Mouse (Mus musculus): ENCODE results near the gene Rasgrp4. TPM values are rescaled to one million over a fixed set of nuclear protein-coding genes. Genes with fewer than 3 reads are reported as not detected.

Gene Rasgrp4
- total RNA-seq, 2 experiments from 2014 or later = 2.4 TPM

DNA sequence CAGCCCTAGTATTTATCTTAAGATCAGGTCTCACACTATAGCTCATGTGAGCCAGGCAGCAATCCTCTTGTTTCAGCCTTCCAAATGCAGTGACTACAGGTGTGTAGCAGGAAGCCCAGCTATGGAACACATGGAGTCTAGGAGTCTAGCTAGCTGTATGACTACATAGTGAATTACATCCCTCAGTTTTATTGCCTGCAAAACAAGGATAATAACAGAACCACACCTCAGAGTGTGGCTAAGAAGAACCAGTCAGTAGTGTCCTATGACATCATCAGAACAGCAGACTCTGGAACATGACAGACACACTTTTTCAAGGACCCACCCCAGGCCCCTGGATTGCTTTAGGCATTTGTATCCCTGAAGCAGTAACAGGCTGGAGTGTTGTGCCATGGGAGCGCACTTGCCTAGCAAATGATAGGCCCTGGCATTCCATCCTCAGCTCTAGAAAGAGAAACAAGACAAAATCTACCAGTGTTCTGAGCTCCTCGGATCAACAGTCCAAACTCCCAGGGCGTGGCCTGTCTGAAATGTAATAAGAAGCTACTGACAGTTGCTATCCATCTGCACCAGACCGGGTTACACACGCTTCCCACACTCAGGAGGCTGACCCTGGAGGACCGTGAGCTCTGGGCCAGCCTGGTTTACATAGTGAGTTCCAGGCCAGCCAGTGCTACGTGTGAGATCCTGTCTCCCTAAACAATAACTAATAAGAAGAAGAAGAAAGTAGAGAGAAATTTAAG lies 12.1 kb downstream of the Rasgrp4 start:
- no peak for DNase-seq (ENCODE audit: low spot score in 2 of 2)

DNA sequence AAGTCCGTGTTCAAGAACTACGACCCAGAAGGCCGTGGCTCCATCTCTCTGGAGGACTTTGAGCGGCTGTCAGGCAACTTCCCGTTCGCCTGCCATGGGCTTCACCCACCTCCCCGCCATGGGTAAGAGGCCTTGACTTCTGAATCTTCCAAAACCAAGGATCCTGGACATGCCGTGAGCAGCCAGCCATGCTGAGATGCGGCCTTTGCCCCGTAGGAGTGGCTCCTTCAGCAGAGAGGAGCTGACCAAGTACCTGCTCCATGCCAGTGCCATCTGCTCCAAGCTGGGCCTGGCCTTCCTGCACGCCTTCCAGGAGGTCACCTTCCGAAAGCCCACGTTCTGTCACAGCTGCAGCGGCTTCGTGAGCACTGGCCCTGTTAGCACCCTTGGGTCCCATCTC lies 14.1 kb downstream of the Rasgrp4 start:
- no peak for DNase-seq (ENCODE audit: low spot score in 2 of 2)

DNA sequence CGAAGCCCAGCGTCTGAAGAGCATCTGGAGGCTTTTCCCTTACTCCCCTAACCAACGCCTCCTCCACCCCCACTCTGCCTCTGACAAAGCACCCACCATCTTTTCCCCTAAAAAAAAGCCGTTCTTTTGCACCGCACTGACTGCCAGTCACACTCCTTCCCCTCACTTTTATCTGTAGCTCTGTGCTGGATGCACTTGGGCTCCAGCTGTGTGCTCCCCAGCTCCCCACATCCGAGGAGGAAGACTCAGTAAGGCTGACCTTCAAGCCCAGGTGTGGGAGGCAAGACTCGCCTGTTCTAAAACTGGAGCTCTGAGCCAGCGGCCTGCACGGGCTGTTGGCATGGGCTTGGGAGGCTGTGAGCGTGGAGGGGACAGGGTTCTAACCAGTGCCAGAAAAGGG lies 16.8 kb downstream of the Rasgrp4 start:
- no peak for DNase-seq (ENCODE audit: low spot score in 2 of 2)

DNA sequence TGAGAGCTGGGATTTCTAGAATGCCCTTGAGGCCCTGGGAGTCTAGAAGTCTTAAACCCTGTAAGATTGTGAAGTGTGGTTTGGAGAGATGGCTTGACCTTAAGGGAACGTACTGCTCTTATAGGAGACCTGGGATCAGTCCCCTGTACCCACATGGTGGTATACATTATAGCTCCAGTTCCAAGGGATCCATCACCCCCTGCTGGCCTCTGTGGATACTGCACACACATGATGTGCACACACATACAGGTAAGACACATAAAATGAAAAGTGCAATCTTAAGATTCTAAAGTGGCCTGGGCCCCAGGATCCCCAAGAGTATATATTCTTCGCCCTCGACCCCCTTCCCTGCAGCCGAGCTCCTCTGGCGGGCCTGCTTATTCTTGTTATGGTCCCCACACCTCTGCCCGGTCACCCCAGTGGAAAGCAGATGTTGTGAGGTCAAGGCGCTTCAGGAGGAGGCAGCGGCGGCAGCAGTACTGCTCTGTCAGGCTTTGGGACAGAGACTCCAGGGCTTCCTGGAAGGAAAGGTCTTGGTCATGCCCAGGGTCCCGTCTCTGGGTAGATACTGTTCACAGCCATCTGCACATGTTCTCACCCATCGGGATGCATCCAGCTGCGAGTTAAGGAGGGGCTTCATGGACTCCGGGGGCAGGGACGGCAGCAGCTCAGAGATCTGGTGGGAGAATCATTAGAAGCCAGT lies 19.5 kb downstream of the Rasgrp4 start:
- no peak for DNase-seq (ENCODE audit: low spot score in 2 of 2)

DNA sequence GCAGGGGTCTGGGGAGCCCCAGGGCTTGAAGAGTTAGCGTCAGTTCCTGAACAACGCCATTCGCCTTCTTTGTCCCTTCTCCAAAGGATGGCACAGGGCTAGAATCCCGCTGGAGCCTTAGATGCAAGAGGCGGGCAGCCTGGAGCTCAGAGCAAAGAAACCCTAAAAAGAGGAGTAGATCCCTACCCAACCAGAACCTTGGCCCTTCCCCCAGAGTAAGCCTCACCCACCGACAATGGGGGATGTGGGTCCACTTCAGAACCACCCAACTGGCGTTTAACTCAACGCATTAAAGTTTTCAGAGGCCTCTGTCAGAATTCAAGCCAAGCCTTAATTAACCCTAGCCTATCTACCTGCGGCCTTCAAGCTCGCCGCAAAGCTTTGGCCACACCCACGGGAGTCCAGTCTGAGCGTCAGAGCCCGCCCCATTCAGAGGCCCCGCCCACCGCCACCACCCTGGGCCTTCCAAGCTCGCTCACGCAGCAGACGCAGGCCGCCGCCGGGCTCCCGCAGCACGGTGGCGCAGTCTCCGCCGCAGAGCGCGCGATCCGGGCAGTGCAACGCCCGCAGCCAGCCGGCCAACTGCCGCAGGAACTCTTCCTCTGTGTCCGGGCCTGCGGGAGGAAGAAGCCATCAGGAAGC lies 20.7 kb downstream of the Rasgrp4 start:
- DNase-seq (ENCODE audit: low spot score in 2 of 2) = peak; percentile 70 to 75

DNA sequence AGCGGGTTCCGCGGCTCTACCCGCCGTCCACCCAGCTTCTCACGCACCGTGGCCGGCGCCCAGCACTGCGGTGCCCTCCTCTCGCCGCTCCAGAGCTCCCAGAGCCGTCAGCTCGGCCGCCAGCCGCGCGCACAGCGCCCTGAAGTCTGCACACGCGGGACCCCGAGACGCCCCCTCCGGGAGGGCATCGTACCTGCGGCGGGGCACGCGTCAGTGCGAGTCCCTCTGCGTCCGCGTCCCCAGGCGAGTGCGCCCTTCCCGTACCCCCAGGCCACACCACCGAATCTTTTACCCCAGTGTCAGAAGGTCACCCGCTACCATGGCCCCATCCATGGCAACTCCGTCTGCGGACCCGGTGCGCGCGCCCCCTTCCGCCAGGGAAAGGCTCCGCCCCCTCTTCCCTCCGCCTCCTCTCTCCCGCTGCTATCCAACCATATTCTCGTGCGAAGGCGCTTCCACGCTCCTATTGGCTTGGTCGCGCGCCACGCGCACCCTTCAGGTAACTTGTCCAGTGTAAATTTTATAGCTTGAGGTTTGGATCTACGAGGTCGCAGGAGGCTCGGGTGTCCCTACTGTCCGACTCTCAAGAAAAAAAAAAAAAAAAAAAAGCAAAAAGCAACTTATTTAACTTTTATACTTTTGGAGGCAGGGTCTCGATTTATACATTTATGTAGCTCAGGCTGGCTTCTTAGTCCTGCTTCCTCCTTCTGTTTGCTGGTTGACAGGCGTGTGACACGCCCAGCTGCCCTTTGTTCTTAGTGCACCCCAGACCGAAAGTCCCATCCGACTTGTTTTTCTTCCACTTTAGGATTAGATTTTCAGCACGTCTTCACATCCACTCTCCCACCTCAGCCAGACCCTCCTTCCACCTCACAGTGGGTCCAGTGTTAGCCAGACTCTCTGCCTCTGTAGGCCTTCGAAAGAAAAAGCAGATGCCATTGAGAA lies 21.5 kb downstream of the Rasgrp4 start, which contains the start of gene Fam98c:
Gene Fam98c (minus strand): TSS at position 397 of the 945 bp plus-strand sequence.
- DNase-seq (ENCODE audit: low spot score in 2 of 2) = peak; percentile 48 to 65

DNA sequence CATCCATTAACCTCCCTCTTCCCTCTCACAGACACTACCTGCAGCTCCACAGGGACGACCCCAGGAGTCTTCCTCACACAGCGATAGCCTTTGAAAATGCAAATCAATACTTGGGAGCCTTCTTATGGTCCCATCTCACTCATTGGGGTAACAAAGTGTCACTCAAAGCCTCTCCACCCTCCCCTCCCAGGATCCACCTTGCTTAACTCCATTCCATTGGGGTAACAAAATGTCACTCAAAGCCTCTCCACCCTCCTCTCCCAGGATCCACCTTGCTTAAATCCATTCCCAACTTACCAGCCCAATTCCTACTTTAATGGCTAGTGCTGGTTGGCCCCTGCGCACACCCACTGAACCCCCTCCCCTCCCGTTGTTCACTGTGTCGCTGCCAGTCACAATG lies 23.6 kb downstream of the Rasgrp4 start:
- no peak for DNase-seq (ENCODE audit: low spot score in 2 of 2)

DNA sequence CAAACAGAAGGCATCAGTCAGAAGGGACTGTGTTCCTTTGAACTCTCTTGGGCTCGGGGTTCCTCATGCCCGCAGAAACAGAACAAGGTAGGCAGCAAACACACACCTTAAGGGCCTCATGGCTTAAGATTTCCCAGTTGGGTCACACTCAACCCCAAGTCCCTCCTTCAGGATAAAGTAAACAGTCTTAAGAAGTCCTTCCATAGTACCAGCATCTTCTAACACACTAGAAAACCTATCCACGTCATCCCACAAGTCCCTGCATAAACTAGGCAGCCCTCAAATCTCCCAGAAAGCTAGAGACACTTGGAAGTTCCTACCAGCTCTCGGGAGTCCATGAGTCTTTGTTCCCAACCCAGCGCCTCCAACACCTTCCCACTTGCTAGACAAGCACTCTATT lies 27.6 kb downstream of the Rasgrp4 start:
- no peak for DNase-seq (ENCODE audit: low spot score in 2 of 2)

DNA sequence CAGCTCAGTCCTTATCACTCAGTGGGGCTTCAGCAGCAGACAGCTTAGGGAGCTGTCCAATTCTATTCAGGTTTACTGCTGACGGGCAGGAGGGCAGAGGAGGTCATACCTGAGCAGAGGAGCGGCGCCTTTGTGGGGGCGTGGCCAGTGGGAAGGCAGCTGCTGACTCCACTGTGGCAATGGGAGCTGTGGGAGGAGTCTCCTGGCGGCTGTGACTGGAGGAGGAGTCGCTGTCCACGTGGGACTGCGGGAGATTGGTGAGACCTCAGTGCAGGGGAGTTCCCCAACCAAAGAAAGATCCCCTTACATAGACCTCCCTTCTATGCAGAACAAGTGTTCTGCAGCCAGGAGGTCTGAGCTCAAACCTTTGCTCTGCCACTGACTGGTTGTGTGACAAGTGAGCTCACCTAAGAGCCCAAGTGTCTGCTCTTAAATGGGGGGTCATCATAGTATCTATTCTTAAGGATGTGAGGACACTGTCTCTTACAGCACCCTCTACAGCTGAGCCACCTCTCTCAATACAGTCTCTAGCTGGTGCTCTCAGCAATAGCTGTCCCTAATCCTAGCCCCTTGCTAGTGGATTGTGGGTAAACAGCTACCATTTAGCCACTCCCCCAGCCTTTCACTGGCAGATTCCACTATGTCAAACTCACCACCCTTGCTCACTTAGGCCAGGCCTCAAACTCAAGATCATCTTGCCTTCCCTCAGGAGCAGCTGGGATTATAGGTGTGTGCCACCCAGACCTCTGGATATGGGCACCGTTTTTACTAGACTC lies 28.3 kb downstream of the Rasgrp4 start:
- DNase-seq (ENCODE audit: low spot score in 2 of 2) = no peak

DNA sequence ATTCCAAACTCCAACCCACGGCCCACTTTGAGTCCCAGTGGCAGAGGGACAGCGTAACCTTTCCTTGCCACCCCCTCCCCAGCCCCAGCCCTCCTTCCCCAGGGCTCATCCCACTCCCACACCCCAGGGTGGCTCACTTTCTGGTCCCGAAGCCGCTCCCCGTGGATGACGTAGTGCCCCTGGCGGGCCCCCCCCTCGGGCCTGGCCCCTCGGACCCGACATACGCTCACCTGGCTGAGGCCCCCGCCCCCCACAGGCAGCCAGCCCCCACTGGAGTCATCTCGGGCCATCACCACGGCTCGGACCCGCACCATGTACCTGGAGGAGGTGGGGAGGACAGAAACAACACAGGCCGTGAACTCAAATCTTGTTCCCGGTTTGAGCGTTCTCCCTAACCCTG lies 33.0 kb downstream of the Rasgrp4 start:
- no peak for DNase-seq (ENCODE audit: low spot score in 2 of 2)

DNA sequence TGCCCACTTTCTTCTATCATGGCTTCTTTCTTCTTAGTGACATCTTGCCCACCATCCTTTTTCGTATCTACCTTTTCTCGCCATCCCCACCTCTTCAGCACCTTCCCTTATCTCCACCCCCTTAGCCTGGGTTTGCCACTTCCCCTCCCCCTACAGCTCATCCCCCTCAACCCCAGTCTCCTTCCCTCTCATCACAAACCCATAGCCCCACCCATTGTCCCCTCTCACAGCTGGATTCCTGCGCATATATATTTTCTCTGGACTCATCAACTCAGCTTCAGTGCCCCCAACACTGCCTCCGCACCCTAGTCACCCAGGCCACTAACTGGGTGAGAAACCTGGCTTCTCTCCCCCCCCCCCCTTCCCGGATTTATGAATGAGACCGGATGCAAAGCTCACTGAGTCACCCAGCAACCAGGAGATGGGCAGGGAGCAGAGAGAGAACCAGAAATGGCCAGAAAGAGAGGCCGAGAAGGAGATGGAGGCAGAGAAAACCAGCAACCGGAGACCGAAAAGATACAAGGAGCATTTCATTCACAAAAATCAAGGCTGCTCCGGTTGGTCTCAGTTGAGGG lies 33.6 kb downstream of the Rasgrp4 start:
- no peak for DNase-seq (ENCODE audit: low spot score in 2 of 2)

DNA sequence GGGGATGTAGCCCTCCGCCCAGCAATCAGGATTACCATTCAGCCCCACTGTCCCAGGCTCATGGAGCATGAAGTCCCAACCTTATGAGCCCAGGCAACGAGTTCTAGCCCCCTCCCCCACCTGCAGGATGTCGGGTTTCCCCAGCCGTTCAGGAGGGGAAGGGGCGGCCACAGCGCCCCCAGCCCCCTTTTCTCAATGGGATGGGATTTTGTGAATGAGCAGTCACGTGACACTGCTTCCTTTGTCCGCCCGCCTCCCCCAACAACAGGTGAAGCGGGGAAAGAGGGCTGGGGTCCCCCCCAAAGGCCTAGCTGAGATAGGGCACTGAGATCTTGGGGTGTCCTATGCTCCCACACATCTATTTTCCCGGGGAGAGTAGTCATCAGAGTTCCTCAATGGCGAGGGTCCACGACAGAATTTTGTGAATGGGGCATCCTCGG lies 34.2 kb downstream of the Rasgrp4 start:
- no peak for DNase-seq (ENCODE audit: low spot score in 2 of 2)

DNA sequence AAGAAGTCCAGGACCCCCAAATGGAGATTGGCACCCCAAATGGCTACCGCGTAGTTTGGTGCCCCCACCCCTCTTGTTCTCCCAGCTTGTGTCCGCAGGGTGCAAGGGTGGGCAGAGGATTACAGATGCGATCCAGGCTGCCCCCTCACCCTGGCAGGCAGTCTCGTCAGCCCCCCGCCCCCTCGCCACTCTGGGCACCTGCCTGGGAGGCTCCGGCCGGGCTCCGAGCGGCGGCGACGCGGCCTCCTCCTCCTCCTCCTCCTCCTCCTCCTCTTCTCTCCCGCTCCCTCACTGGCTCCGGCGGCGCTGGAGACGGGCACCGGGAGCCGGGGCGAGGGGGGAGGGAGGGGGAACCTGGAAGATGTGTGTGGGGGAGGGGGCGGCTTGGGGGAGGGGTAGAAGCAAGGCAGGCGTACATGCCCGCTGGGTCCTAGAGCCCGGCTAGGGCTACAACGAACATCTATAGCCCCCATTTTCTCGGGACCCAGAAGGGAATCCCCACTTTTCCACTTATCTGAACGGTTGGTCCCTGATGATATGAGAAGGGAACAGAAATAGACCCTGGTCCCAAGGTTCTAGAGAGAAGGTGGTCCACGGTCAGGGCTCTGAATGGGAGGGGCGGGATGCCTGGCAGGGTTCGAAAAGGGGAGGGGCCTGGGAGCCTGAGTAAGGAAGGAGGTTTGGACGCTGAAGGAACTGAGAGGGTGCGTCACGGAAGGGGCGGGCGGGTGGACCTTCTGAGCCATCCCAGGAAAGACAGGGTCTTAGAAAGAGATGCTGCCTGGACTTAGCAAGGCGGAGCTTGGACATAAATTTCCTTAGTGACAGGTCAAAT lies 34.8 kb downstream of the Rasgrp4 start:
- peak; percentile 53 for DNase-seq (ENCODE audit: low spot score in 2 of 2)

DNA sequence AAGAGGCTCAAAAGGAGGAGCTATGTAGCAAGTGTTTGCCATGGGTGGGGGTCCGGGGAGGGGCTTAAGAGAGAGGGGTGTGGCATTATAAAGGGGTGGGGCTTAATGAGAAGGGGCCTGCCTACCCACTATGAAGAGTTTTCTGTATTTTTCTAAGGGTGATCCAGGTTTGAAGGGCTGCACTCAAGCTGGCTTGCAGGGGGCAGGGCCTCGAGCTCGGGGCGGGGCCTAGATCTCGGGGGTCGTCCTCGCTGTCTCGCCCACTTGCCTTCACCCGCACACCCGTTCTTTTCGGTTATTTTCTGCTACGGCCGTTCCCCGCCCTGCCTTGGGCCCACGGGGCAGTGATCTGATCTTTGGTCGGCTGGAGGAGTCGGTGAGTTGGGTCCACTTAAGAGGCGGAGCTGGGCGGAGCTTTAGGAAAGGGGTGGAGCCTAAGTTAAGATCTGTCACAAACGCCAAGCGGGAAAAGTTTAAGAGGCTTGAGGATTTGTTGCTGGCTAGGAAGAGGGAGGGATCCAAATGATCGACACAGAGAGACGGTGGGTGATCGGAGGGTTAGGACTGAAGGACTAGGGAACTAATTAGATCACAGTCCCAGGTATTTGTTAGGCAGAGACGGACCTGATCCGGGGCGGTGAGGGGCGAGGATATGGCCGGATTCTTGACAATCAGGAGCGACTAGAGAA lies 35.6 kb downstream of the Rasgrp4 start, which contains the start of the genes Ggn and Spred3:
Gene Ggn (plus strand): TSS at position 145 of the 689 bp plus-strand sequence.
Gene Spred3 (minus strand): TSS at position 346 of the 689 bp plus-strand sequence.
- peak; percentile 34 to 61 for DNase-seq (ENCODE audit: low spot score in 2 of 2)

DNA sequence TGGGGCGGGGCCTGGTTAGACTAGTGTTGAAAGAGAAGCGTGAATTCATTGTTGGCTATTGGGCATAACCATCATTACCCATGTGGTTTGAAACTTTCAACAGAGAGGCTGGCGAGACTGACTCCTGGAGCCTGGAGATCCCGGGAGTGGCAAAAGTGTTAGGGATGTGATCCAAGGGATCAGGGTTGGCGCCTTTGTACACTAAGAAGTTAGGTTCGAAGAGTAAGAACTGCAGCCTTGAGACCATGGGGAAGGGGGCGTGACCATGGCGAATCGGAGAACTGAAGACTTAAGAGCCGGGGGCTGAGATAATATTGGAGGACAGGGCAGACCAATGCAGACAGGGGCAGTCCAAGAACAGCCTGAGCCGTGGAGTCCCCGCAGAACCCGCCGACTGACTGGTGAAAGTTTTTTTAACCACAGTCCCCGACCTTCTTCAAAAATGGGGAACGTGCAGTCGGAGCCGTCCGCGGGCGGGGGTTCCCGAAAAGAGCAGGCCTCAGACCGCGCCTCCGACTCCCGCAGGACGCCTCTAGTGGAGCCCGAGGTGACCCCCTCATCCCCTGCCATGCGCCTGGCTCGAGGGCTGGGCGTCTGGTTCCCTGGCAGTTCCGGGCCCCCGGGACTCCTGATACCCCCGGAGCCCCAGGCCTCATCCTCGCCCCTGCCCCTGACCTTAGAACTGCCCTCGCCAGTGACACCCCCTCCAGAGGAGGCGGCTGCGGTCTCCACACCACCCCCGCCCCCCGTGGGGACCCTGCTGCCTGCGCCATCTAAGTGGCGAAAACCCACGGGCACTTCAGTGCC lies 36.3 kb downstream of the Rasgrp4 start:
- DNase-seq (ENCODE audit: low spot score in 2 of 2) = no peak

DNA sequence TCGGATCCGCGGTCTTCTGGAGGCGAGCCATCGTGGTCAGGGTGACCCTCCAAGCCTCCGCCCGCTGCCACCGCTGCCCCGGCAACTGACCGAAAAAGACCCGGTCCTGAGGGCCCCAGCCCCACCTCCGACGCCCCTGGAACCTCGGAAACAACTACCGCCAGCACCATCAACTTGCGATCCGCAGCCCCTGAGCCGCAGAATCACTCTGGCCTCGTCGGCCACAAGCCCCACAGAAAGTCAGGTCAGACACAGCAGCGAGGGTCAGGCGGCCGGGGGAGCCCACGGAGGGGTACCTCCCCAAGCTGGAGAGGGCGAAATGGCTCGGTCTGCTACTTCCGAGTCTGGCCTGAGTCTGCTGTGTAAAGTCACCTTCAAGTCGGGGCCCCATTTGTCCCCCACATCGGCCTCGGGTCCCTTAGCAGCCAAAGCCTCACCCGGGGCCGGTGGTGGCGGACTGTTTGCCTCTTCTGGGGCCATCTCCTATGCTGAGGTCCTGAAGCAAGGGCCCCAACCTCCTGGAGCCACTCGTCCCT lies 37.0 kb downstream of the Rasgrp4 start:
- DNase-seq (ENCODE audit: low spot score in 2 of 2) = no peak

DNA sequence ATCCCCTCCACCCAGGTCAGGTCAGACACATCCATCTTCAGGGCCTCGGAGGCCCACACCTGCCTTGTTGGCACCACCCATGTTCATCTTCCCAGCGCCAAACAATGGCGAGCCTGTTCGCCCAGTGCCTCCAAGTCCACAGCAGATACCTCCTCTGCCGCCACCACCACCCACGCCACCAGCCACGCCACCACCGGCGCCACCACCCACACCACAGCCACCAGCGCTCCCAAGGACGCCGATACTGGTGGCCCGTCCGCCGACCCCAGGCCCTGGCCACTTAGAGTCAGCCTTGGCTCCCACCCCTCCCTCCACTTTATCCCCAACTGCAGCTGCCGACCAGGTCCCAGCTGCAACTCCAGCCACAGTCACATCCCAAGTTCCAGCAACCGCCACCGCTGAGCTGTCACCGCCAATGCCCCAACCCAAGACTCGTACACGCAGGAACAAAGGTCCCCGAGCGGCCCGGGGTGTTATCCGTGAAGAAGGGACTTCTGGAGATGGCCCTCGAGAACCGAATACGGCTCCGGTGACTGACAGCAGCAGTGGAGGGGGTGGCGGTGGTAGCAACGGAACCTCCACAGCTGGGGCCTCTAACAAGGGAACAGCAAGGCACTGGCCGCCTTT lies 37.9 kb downstream of the Rasgrp4 start:
- no peak for DNase-seq (ENCODE audit: low spot score in 2 of 2)
